Mouse (Mus musculus): ENCODE measurements around the gene 2700049A03Rik. TPM values are rescaled to one million over a fixed set of nuclear protein-coding genes. Genes with fewer than 3 reads are reported as not detected.

The 2700049A03Rik gene
- total and polyA plus RNA-seq, 2 experiments from 2014 or later: 7.5 to 7.8 TPM

DNA sequence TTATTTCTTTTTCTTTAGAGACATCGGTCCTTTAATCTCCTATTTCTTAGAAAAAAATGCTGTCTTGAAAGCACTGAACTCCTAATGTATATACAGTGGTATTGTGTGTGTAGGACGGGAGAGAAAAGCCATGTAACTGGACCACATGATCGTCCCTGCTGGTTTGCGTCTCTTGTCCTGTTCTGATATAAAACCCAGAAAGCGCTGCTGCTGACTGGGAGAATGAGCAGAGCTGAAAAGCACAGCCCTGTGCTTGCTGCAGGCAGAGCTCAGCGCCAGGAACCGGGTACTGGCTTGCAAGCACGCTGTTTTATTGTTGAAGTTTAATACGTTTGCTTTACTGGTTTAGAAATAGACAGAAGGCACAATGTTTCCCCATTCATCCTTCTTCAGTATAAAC lies 112.7 kb downstream of the 2700049A03Rik start:
- ATAC-seq (no peak), DNase-seq (ENCODE audit: low spot score) (peak; percentile 41)
- no peak overlapping the region for H3K9ac ChIP-seq (replicated peaks; ENCODE audit: low read length)
- peak overlapping the region; percentile 23; the same call in 1 of the 2 replicates for H3K4me2 ChIP-seq (ENCODE audit: low read depth, low read length)
- H3K27me3 ChIP-seq (ENCODE audit: insufficient read depth, low read length): no peaks in the 10 kb centered on the region
- 0 out of 2 replicates have a peak, but pooled peaks cover under 1% of the 10 kb centered on the region for H3K36me3 ChIP-seq (ENCODE audit: insufficient read depth, low read length)
- WGBS: 51% methylated on average over 9 of the region's 9 CpGs
- TF ChIP-seq CTCF (IDR thresholded peaks at IDR 0.05; ENCODE audit: low read depth): no peak
- H3K4me3 ChIP-seq (ENCODE audit: low read length): no peak overlapping the region
- H3K9me3 ChIP-seq (ENCODE audit: low read length): no peaks in the 10 kb centered on the region
- H3K4me1 ChIP-seq (ENCODE audit: insufficient read depth, low read length): no peaks in the 10 kb centered on the region
- no peak overlapping the region for H3K27ac ChIP-seq

DNA sequence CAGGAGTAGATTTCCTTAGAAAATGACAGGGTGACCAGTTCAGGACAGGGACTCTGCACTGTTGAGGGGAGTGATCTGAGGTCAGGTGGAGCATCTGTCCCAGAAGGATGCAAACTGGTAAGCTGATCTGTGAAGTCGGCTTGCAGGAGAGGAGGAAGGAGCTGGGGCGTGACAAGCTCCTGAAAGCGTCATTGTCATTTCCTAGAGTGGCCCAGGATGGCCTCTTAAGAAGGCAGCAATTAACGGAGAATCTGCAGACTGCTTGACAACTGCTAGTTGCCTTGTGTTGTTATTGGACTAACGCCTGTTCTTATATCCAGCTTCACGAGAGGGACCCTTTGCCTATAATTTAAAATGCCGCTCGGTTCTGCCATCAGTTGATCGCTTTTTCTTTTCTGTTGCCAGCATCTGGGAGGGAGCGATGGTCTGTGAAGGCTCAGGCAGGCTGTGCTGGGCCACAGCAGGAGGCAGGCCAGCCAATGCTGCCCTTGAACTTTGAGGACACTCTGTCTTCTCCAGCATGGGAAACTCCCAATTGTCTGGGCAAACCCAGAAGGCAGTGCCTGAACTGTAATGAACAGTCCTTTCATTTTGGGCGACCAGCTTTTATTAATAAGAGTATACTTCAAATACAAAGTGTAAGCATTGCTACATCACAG lies 116.0 kb downstream of the 2700049A03Rik start:
- H3K9me3 ChIP-seq (ENCODE audit: low read length): no peaks in the 10 kb centered on the region
- ATAC-seq (no peak), DNase-seq (ENCODE audit: low spot score) (no peak)
- no peak overlapping the region for H3K4me3 ChIP-seq (ENCODE audit: low read length)
- H3K4me1 ChIP-seq (ENCODE audit: insufficient read depth, low read length): no peaks in the 10 kb centered on the region
- H3K4me2 ChIP-seq (ENCODE audit: low read depth, low read length): no peak overlapping the region
- H3K27ac ChIP-seq: no peak overlapping the region
- no peak for TF ChIP-seq CTCF (IDR thresholded peaks at IDR 0.05; ENCODE audit: low read depth)
- H3K27me3 ChIP-seq (ENCODE audit: insufficient read depth, low read length): no peaks in the 10 kb centered on the region
- H3K9ac ChIP-seq (replicated peaks; ENCODE audit: low read length): no peak overlapping the region
- H3K36me3 ChIP-seq (ENCODE audit: insufficient read depth, low read length): no peaks in the 10 kb centered on the region
- 42% methylated on average over 11 of the region's 11 CpGs for WGBS

DNA sequence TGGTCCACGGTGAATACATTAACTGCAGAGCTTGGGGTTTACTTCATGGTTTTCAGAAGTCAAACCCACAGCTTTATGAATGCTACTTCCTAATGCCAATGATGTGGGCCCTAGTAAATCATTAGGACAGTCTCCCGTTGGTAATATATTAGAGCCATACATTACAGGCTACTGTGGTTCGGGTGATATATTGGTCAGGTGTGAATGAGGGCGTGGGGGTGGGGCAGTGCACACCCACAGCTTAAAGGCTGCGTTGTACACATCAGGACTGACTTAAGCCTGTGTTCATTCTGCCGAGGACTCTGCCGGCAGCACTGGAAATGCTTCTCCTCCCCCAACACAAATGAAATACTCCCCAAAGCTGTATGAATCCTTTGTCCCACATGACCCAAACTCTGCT lies 118.1 kb downstream of the 2700049A03Rik start:
- Histone ChIP-seq H3K27me3 (ENCODE audit: insufficient read depth, low read length) (no peaks in the 10 kb centered on the region), H3K9me3 (ENCODE audit: low read length) (no peaks in the 10 kb centered on the region), H3K9ac (replicated peaks; ENCODE audit: low read length) (no peak overlapping the region), H3K27ac (no peak overlapping the region), H3K36me3 (ENCODE audit: insufficient read depth, low read length) (no peaks in the 10 kb centered on the region), H3K4me2 (ENCODE audit: low read depth, low read length) (no peak overlapping the region), H3K4me3 (ENCODE audit: low read length) (no peak overlapping the region), H3K4me1 (ENCODE audit: insufficient read depth, low read length) (no peaks in the 10 kb centered on the region)
- 78% methylated on average over 7 of the region's 7 CpGs for WGBS
- ATAC-seq: no peak
- DNase-seq (ENCODE audit: low spot score): no peak
- TF ChIP-seq CTCF (IDR thresholded peaks at IDR 0.05; ENCODE audit: low read depth): no peak

DNA sequence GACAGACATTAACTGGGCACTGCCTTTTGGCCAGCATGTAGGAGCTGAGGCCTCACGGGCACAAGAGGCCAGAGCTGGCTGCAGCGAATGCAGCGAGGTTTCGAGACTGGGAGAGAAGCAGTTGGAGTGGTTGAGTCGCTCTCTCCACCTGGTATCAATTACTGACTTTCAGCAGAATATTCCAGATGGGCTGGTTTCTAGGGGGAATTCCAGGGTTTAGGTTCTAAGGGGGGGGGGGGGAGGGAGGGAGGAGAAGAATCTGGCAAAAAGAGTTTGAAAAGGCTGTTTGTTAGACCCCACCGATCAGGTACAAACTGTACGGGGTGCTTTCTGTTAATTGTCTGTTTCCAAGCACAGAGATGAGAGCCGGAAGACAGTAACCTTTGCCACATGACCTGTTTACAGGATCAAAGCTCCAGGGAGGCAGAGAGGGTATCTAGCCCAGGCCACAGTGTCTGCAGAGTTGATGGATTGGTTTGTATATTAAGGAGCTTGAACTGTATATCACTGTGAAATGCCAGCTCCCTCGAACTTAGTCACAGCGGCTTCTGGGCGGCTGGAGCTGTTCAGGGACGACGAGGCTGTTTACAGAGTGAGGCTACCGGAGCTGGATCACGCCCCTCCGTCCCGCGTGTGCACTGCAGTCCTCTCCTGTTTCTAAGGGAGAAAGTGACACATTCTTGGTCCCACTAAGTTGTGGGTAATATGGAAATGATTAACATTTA lies 121.7 kb downstream of the 2700049A03Rik start:
- DNase-seq (ENCODE audit: low spot score): no peak
- Histone ChIP-seq H3K4me1 (ENCODE audit: insufficient read depth, low read length) (no peaks in the 10 kb centered on the region), H3K4me3 (ENCODE audit: low read length) (no peak overlapping the region), H3K4me2 (ENCODE audit: low read depth, low read length) (no peak overlapping the region), H3K36me3 (ENCODE audit: insufficient read depth, low read length) (no peaks in the 10 kb centered on the region), H3K27me3 (ENCODE audit: insufficient read depth, low read length) (no peaks in the 10 kb centered on the region), H3K9ac (replicated peaks; ENCODE audit: low read length) (no peak overlapping the region), H3K27ac (no peak overlapping the region), H3K9me3 (ENCODE audit: low read length) (0 out of 2 replicates have a peak, but pooled peaks cover 5% of the 10 kb centered on the region)
- no peak for ATAC-seq
- TF ChIP-seq CTCF (IDR thresholded peaks at IDR 0.05; ENCODE audit: low read depth): no peak
- 76% methylated on average over 18 of the region's 18 CpGs for WGBS

DNA sequence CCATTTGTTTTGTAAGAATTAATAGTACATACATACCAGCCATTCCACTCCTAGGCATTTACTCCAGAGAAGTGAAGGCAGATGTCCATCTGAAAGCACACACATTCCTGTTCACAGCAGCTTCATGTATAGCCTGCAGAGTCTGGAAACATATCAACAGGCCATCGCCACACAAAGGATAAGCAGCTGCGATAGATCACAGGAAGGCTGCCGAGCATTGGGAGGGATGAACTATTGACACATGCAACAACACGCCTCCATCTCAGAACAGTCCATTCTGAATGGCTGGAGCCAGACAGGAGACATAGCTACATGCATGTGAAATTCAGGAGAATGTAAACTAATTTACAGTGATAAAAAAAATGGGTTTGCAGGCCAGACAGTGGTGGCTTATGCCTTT lies 127.6 kb downstream of the 2700049A03Rik start:
- ATAC-seq: no peak
- 85% methylated on average over 4 of the region's 4 CpGs for WGBS
- Histone ChIP-seq H3K4me1 (ENCODE audit: insufficient read depth, low read length) (no peaks in the 10 kb centered on the region), H3K4me2 (ENCODE audit: low read depth, low read length) (no peak overlapping the region), H3K9ac (replicated peaks; ENCODE audit: low read length) (no peak overlapping the region), H3K4me3 (ENCODE audit: low read length) (no peak overlapping the region), H3K27me3 (ENCODE audit: insufficient read depth, low read length) (no peaks in the 10 kb centered on the region), H3K27ac (no peak overlapping the region), H3K36me3 (ENCODE audit: insufficient read depth, low read length) (no peaks in the 10 kb centered on the region), H3K9me3 (ENCODE audit: low read length) (0 out of 2 replicates have a peak, but pooled peaks cover 5% of the 10 kb centered on the region)
- no peak for TF ChIP-seq CTCF (IDR thresholded peaks at IDR 0.05; ENCODE audit: low read depth)
- no peak for DNase-seq (ENCODE audit: low spot score)

DNA sequence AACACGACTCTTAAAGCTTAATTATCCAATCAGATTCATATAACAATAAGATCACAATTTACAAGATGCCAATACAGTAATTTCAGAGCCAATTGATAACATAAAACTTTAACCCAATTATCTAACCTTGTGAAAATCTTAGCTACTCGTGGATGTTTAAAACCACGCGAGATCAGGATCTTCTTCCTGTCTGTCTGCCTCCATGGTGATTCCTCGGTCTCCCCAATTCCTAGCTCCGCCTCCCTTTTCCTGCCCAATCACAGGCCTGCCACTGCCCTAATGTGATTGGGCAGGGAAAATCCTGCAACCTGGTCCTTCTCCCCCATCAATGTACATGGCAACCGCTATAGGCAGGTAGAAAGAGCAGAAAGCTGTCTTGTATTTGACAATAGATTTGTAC lies 132.7 kb downstream of the 2700049A03Rik start:
- H3K27me3 ChIP-seq (ENCODE audit: insufficient read depth, low read length): no peaks in the 10 kb centered on the region
- WGBS: 94% methylated on average over 7 of the region's 7 CpGs
- H3K36me3 ChIP-seq (ENCODE audit: insufficient read depth, low read length): no peaks in the 10 kb centered on the region
- H3K4me3 ChIP-seq (ENCODE audit: low read length): no peak overlapping the region
- H3K4me1 ChIP-seq (ENCODE audit: insufficient read depth, low read length): no peaks in the 10 kb centered on the region
- H3K9me3 ChIP-seq (ENCODE audit: low read length): no peaks in the 10 kb centered on the region
- DNase-seq (ENCODE audit: low spot score) (no peak), ATAC-seq (no peak)
- no peak overlapping the region for H3K27ac ChIP-seq
- H3K9ac ChIP-seq (replicated peaks; ENCODE audit: low read length): no peak overlapping the region
- TF ChIP-seq CTCF (IDR thresholded peaks at IDR 0.05; ENCODE audit: low read depth): no peak
- H3K4me2 ChIP-seq (ENCODE audit: low read depth, low read length): no peak overlapping the region

DNA sequence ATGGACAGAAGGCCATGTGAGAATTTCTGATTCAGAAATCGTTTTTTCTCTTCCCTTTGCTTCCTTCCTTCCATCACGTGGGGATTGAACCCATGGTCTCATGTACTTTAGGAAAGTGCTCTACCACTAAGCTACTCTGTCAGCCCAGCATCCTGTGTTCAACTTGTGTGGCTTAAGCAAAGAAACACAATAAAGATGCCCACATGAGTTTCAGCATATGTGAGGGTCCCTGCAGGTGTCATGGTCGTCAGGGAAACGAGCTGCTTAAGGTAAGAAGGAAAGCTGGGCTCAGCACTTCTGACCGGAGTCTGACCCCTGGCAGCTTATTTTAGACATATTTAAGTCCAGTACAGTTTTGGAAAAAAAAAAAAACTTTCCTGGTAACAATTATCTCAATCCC lies 134.5 kb downstream of the 2700049A03Rik start:
- H3K4me2 ChIP-seq (ENCODE audit: low read depth, low read length): no peak overlapping the region
- WGBS: 66% methylated on average over 5 of the region's 5 CpGs
- no peaks in the 10 kb centered on the region for H3K27me3 ChIP-seq (ENCODE audit: insufficient read depth, low read length)
- no peaks in the 10 kb centered on the region for H3K4me1 ChIP-seq (ENCODE audit: insufficient read depth, low read length)
- TF ChIP-seq CTCF (IDR thresholded peaks at IDR 0.05; ENCODE audit: low read depth): no peak
- no peaks in the 10 kb centered on the region for H3K9me3 ChIP-seq (ENCODE audit: low read length)
- no peak overlapping the region for H3K27ac ChIP-seq
- no peak overlapping the region for H3K4me3 ChIP-seq (ENCODE audit: low read length)
- H3K9ac ChIP-seq (replicated peaks; ENCODE audit: low read length): no peak overlapping the region
- no peaks in the 10 kb centered on the region for H3K36me3 ChIP-seq (ENCODE audit: insufficient read depth, low read length)
- no peak for DNase-seq (ENCODE audit: low spot score)
- ATAC-seq: no peak

Data from hindbrain, postnatal 0 days (tissue).